Mouse (Mus musculus) testis, adult 2 months (tissue): ENCODE measurements around the gene Adra2b. TPM values are rescaled to one million over a fixed set of nuclear protein-coding genes. Genes with fewer than 3 reads are reported as not detected.

Source experiments
- H3K27ac ChIP-seq: fragments of 200-500 bp; 2 replicates; pipeline ENCODE4 v1.5.1; 2012; ENCODE audit warnings: low read depth, low read length; ENCODE audit not compliant: control insufficient read depth, insufficient read depth
- H3K27me3 ChIP-seq: fragments of 200-500 bp; 2 replicates; pipeline ENCODE4 v1.6.1; 2012; ENCODE audit warnings: mild to moderate bottlenecking, low read length, moderate library complexity; ENCODE audit not compliant: control insufficient read depth, insufficient read depth
- H3K36me3 ChIP-seq: fragments of 200-500 bp; 2 replicates; pipeline ENCODE4 v1.6.1; 2012; ENCODE audit warnings: mild to moderate bottlenecking, low read length; ENCODE audit not compliant: control insufficient read depth, insufficient read depth
- H3K4me1 ChIP-seq: fragments of 200-500 bp; 2 replicates; pipeline ENCODE4 v1.6.1; 2012; ENCODE audit warnings: low read length; ENCODE audit not compliant: control insufficient read depth, insufficient read depth
- H3K4me3 ChIP-seq: fragments of 200-500 bp; 2 replicates; pipeline ENCODE4 v1.5.1; 2012; ENCODE audit warnings: low read depth, mild to moderate bottlenecking, low read length, moderate library complexity, mixed read lengths; ENCODE audit not compliant: control insufficient read depth
- CTCF ChIP-seq: fragments of 200-500 bp; IDR thresholded peaks from 2 replicates; pipeline ENCODE4 v1.5.1; 2012; ENCODE audit warnings: low read depth, mild to moderate bottlenecking, inconsistent platforms, low read length, moderate library complexity; ENCODE audit not compliant: control insufficient read depth, insufficient read depth, insufficient replicate concordance
- POLR2A ChIP-seq: fragments of 200-500 bp; IDR thresholded peaks from 2 replicates; pipeline ENCODE4 v1.6.1; 2012; ENCODE audit warnings: low read depth, mild to moderate bottlenecking, inconsistent platforms, low read length, moderate library complexity; ENCODE audit not compliant: control insufficient read depth
- polyA plus RNA-seq: library from polyadenylated mRNA; depleted of rRNA; stranded (reverse); fragments of >200 nt; gene quantifications from 2 replicates; pipeline ENCODE4 v1.2.3, GENCODE M21; 2012

The Adra2b gene
- polyA plus RNA-seq, 1 experiment: 0.16 TPM

DNA sequence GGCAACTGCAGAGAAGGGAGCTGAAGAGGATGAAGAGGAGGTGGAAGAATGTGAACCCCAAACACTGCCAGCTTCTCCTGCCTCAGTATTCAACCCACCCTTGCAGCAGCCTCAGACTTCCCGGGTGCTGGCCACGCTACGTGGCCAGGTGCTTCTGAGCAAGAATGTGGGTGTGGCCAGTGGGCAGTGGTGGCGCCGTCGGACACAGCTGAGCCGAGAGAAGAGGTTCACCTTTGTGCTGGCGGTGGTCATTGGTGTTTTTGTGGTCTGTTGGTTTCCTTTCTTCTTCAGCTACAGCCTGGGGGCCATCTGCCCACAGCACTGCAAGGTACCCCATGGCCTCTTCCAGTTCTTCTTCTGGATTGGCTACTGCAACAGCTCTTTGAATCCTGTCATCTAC, 1.4 kb downstream of the Adra2b start:
- TF ChIP-seq POLR2A (no peak), CTCF (no peak)
- H3K4me1 ChIP-seq: peaks cover 7% of the 10 kb centered on the region
- H3K27me3 ChIP-seq: no peaks in the 10 kb centered on the region
- no peak overlapping the region for H3K27ac ChIP-seq
- no peak overlapping the region for H3K4me3 ChIP-seq
- no peaks in the 10 kb centered on the region for H3K36me3 ChIP-seq

DNA sequence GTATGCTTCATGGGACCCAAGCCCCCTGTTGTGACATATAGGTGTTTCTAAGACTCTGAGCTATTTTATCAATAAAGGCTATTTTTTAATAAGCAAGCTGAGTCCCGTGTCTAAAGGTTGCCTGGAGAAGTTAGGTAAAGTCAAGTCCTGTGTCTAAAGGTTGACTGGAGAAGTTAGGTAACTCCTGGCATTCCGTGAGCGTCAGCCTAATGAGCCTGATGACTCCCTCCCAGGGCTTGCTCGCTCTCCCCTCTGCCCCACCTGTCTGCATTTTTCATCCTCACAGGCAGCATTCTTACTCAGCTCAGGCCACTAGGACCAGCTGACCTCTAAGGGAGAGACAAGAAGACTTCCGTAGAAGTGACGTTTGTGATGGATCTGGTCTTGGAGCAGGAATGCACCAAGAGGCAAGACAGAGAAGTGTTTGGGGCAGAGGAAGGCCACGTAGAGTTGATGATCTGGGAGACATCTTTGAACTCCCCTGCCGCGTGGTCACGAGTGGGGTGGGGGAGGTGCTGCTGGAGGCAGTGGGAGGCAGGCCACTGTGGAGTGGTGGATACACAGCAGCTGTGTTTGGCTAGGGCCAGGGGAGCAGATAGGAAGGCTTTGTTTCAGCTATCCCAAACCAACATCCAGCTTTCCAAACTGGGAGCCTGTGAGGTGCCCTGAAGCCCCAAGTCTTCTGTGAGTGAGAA, 4.3 kb downstream of the Adra2b start:
- Histone ChIP-seq H3K4me1 (peaks cover 8% of the 10 kb centered on the region), H3K36me3 (no peaks in the 10 kb centered on the region), H3K27me3 (no peaks in the 10 kb centered on the region), H3K27ac (no peak overlapping the region), H3K4me3 (no peak overlapping the region)
- TF ChIP-seq POLR2A (no peak), CTCF (no peak)

DNA sequence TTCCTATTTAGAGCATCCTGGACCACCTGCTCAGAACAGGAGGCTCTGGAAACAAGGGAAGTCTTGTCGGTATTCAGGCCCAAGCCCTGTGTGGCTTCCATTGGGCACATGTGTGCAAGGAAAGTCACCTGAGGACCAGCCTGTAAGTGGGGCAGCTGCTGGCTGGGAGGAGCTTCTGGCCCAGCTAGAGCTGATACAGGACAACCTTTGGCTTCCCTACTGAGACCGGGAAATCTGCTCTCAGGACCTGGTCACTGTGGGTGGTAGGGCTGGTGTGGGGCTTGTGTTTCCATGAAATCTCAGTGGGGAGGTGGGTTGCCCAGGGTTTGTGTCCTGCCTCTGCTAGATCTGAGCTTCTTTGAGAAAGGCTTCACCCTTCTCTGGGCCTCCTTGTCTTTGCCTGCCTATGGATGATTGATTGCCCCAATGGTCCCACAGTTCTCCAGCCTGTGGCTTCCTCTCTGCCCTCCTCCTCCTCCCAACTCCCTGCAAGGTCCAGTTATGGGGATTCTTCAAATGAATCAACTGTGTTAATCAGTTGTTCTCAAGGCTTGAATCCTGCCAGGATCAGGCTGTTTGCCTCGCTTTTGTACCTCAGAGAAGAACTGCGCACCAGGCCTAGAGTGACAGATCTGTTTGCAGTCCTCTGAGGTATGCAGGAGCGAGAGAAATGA, 6.8 kb downstream of the Adra2b start:
- Histone ChIP-seq H3K27me3 (no peaks in the 10 kb centered on the region), H3K27ac (no peak overlapping the region), H3K4me3 (no peak overlapping the region), H3K4me1 (peaks cover 2% of the 10 kb centered on the region; the same call in 1 of the 2 replicates), H3K36me3 (no peaks in the 10 kb centered on the region)
- no peak for TF ChIP-seq CTCF
- TF ChIP-seq POLR2A: no peak

DNA sequence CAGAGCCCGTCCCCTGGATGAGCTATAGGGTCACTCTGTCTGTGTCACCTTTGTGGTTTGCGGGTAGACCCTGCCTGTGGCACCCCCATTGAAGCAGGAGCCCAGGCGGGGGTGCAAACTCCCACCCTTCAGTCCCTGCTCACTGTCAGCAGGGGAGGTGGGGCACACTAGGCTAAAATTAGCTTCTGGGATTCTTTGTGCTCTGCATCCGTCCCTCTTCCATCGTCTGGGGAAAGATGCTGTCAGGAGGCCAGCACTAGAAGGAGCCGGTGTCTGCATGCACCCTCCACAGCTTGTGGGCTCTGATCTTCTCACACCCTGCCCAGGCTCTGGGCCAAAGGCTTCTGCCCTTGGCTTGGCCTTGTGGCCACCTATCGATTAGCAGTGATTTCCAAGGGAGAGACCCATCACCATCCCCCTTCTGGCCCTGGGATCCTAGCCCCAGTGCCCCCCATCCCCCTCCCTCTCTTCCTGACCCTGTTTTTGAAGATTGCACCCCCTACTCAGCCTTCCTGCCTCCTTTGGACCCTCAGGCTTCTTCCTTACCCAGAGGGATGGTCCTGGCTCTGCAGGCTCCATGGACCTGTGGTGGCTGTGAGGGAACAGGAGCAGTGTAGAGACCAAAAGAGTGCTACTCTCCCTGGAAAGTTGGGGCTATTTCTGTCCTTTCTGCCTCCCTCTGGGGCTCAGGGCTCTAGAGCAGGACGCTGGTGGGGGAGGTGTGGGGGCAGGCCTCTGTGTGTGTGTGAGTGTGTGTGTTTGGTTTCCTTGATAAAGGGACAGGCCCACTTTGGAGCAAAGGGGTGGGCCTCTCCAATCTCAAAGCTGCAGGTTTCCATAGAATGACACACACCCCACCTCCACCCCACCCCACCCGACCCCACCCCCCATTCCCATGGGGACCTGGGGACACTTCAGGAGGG, 7.8 kb downstream of the Adra2b start:
- H3K27ac ChIP-seq: no peak overlapping the region
- peaks cover 2% of the 10 kb centered on the region; the same call in 1 of the 2 replicates for H3K4me1 ChIP-seq
- TF ChIP-seq POLR2A (no peak), CTCF (no peak)
- no peaks in the 10 kb centered on the region for H3K36me3 ChIP-seq
- H3K27me3 ChIP-seq: no peaks in the 10 kb centered on the region
- no peak overlapping the region for H3K4me3 ChIP-seq

DNA sequence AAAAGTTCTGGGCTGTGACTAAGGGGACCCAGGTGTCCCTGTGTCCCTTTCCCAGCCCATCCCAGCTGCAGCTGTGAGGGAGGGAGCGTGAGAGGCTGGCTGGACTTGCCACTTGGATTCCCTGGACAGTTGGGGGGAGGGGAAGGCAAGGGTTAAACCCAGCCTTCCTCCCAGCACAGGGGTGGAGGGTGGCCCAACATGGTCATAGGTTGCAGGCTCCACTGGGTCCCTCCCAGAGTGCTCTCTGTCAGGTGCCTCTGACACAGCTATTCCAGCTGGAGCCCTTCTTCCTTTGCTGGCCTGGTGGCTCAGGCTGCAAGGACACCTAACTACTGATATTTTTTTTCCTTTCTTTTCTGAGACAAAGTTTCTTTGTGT, 8.5 kb downstream of the Adra2b start:
- H3K27me3 ChIP-seq: no peaks in the 10 kb centered on the region
- H3K36me3 ChIP-seq: no peaks in the 10 kb centered on the region
- no peak overlapping the region for H3K4me3 ChIP-seq
- H3K27ac ChIP-seq: no peak overlapping the region
- TF ChIP-seq CTCF (no peak), POLR2A (no peak)
- peaks cover 2% of the 10 kb centered on the region; the same call in 1 of the 2 replicates for H3K4me1 ChIP-seq

DNA sequence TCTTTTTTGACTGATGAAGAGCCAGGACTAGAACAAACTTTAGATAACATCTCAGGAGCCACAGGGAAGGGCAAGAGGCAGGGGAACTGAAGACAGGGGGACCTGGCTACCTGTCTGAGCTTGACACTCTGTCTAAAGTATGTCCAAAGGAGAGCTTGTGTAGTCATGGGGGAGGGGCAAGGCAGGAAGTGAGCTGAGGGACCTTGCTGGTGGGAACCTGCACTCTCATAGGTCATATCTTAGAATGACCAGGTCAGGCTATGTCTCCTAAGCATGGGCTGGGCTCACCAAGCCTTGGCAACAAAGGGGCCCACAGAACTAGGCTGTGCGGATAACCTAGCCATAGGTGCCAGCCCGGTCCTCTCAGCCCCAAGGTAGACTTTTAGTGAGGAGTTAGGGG, 9.1 kb downstream of the Adra2b start:
- Histone ChIP-seq H3K4me3 (no peak overlapping the region), H3K27me3 (no peaks in the 10 kb centered on the region), H3K36me3 (no peaks in the 10 kb centered on the region), H3K4me1 (peaks cover 2% of the 10 kb centered on the region; the same call in 1 of the 2 replicates), H3K27ac (no peak overlapping the region)
- no peak for TF ChIP-seq POLR2A
- TF ChIP-seq CTCF: no peak

DNA sequence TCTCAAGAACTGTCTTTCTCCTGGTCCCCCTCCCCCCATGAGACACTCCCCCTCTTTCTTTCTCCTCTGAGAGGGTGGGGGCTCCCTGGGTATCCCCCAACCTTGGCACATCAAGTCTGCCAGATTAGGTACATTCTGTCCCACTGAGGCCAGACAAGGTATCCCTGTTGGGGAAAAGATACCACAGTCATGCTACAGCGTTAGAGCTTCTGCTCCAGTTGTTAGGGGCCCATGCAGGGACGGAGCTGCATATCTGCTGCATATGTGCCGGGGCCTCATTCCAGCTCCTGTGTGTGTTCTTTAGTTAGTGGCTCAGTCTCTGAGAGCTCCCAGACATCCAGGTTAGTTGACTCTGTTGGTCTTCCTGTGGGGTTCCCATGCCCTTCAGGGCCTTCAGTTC, 11.1 kb downstream of the Adra2b start:
- H3K27me3 ChIP-seq: no peaks in the 10 kb centered on the region
- H3K36me3 ChIP-seq: no peaks in the 10 kb centered on the region
- TF ChIP-seq CTCF (no peak), POLR2A (no peak)
- H3K27ac ChIP-seq: no peak overlapping the region
- H3K4me1 ChIP-seq: peaks cover 2% of the 10 kb centered on the region; the same call in 1 of the 2 replicates
- no peak overlapping the region for H3K4me3 ChIP-seq
